Mouse (Mus musculus) cerebellum, postnatal 14 days (tissue): ENCODE measurements at regions not wholly inside any gene's neighbourhood (a gene's known extent, or its start where the extent isn't known, plus 50 kb on each side); places are given as distances from the start of the nearest gene placed in this dataset.

ENCODE experiments used
- DNase-seq, 2 experiments: peaks; one replicate each; pipeline ENCODE4 v3.0.0; 2021; ENCODE audit warnings: mixed read lengths in 2 of 2

DNA sequence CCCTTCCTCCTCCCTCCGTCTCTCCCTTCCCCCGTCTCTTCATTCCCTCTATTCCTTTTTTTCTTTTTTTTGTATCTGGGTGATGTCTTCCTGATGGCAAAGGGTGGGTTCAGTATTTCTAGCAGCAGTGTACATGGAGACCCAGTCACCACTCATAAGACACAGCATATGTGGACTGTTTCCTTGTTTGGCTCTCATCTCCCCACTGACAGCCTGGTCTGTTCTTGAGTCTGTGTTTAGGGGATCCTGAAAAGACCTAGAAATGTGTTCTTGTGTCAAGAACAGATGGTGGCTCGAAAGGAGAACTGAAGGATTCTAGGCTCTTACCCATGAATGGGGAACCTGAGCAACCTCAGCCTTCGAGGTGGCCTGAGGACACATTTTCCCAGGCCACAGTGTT, 124.0 kb upstream of the Clnk start:
- peak; percentile 9 to 18 for DNase-seq

DNA sequence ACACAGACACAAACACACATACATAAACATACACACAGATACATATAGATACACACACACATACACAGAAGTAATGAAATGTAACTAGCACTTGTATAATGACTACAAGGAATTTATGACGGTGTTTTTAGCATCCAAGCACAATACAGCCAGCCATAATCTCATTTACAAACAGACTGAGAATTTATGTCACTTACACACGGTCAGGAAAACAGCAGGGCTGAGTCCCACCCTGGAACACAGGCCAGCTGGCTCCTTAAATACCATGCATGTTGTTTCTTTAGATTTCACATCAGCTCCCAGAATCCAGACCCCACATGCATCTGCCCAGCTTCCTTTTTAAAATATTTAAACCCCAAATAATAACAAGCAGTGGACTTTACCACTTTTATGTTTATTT, 123.1 kb upstream of the Clnk start:
- DNase-seq: no peak

DNA sequence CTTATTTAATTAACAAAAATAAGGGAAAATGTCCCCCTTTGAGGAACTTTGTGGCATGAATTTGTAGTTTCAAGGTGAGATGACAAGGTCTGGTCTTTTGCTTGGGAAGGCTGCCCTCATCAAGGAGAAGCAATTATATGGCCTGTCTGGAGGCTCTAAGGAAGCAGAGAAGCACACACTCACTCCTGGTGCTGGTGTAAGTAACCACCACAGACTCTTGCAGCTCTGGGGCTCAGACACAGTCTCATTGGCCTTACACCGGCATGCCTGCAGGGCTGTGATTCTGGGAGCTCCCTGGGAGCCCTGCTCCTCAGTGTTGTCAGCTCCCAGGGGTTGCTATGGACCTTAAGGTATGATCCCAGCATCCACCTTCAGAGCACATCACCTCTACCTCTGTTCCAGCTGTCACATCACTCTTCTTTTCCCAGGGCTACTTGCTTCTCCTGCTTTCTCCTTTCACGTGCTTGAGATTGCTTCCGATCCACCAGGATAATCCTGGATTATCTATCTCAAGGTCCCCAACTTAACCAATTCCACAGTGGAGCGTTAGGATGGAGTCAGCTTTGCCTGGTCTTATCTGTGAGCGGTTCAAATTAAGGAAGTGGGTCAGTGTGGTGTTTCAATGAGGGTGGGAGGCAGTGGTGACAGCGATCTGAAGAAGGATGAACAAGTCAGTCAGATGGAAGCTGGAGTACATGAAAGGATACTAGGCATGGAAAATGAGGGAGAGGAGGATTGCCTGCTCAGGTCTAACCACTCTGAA, 96.0 kb upstream of the Clnk start:
- no peak for DNase-seq

- no peak for DNase-seq
Observed at GRCm38 (mm10) chr5:38970497-38970896, 93.9 kb upstream of the Clnk start.

- DNase-seq: no peak
Observed at GRCm38 (mm10) chr5:38967010-38967409, 90.4 kb upstream of the Clnk start.

DNA sequence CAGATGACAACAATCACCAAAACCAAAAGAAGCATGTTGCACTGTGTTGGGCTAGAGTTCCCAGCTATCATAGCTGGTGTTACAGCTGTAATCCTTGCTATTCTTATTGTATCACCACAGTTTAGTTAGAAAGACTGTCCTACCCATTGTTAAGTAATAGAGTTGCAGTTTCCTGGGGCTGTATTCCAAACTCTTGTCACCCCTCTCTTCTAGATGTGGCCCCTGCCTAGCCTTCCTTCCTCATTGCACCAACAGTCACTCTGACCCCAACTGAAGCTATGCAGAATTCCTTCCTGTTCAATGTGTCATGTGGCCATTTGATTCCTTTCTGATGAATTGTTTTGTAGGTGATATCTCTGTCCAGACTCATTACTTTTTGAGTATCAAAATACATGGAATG, 87.8 kb upstream of the Clnk start:
- DNase-seq: no peak

DNA sequence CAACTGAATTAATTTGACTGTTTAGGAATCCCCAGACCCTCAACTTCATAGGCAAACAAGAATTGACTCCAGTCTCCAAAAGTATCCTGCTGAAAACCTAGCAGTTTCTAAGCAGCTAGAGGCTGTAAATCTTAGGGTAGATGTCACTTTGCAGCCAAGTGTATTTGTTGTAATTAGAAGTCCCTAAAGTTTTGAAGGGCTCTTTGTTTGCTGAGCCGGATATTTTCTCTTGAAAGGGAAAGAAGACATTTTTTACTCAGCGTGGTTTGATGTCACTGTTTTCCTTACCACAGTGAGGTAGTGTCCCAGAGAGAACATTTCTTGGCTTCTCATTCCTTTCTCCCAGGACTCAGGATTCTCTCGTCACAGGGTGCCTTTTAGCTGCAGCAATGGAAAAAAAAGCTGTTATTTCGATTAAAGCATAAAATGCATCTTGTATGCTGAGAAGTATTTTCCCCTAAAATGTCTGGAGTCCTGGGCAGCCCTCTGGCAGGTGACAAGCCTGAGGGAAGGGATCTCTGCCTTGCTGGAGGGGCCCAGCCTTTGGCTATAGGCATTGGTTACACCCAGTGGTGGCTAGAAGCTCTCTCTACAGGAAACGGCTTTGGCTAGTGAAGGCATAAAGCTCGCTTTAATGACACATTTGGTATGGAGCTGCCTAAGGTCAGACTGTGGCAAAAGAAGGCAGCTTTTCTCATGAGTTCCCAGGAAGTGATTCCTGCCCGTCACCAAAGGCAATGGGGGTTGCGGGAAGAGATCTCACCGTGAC, 74.1 kb upstream of the Clnk start:
- no peak for DNase-seq

DNA sequence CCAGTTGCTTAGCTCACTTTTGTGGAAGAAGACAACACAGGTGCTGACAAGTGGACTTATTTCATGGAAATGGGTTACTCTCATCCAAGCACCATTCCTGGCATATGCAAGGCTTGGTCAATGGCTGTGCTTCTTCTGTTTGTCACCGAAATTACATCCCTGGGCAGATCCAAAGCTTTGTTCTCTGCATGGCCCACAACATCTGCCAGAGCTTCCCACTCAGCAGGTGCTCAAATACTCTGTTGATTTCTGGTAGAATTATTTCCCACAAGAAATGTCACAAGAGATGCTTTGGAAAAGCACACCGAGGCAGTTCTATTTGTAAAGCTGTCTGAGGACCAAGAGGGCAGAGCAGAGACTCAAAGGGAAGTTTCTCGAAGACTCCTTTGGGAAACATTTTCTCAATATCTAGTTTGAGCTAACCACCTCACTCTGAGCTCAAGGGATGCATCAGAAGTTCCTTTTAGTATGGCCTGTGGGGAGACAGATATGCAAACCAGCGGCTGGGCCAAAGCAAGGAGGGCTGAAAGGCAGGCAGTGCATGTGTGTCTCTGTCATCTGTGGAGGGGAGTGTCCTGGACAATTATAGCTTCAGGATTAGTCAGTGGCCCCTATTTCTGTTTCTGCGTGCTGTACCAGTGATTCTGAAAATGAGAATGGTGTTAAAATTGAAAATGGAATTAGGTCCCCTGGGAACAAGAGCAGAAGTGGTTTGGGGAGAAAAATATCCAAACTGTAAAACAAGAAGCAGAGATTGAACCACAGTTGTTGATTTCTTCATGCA, 69.5 kb upstream of the Clnk start:
- DNase-seq: no peak

DNA sequence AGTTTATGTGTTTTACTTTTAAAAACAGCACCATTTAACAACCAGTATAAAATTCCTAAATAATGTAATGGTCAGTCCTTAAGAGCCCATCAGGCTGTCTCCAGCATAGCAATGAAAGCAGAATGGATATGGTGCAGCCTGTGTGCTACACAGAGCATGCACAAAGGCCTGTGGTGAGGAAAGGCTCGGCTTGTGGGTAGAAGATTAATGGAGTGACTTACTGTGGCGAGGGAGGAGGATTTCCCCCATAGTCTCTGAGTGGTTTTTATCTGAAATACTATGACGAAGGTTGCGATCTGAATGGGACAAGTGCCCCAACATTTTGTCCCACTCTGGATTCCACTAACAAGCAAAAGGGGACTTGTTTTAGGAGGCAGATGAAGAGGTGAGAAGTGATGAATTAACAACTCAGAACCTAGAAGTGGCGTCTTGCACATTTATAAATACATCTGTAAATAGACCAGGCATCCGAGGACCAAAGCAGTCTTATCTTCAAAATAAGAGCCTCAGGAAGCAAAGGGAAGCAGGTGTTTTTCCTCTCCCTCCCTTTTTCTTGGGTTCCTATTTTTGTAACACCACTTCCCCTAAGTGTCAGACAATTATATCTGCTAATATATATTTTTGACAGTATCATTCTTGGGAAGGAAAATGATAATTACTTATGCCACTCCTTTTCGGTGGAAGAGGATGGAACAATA, 55.9 kb upstream of the Clnk start:
- no peak for DNase-seq

DNA sequence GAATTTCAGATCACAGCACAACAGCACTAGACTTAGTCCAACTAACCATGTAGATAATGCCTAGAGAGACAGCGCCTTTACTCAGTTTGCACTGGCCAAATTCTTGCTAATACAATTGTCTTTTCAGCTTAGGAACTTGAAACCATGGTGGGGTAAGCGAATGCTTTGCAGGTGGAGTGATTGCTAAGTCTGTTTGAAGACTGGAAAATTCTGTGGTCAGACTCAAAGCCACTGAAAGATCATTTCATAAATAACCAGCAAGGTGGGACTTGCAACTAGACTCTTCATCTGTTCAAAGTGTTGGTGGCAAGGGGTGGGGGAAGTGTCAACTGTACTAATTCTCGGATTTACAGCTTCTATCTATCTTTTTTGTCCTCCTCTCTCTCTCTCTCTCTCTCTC, 50.4 kb upstream of the Clnk start:
- no peak for DNase-seq
